Mouse (Mus musculus) heart, embryonic 12.5 days (tissue): ENCODE measurements around the gene Nrl. TPM values are rescaled to one million over a fixed set of nuclear protein-coding genes. Genes with fewer than 3 reads are reported as not detected.

Source experiments
- ATAC-seq: fragments of 200-750 bp; cut with Nextera tagmentation; 2 replicates; pipeline ENCODE4 v1.8.0; 2017; ENCODE audit warnings: moderate TSS enrichment, moderate library complexity; ENCODE audit not compliant: insufficient number of reproducible peaks, low FRiP score
- H3K27ac ChIP-seq: fragments of 300-500 bp; sonication (generic); 2 replicates; pipeline ENCODE4 v1.5.1; 2016; ENCODE audit warnings: mild to moderate bottlenecking, moderate library complexity; ENCODE audit not compliant: poor library complexity, severe bottlenecking
- H3K27me3 ChIP-seq: fragments of 300-500 bp; sonication (generic); replicated peaks from 2 replicates; pipeline ENCODE4 v1.6.1; 2016; ENCODE audit warnings: mild to moderate bottlenecking, moderate library complexity
- H3K36me3 ChIP-seq: fragments of 300-500 bp; sonication (generic); 2 replicates; pipeline ENCODE4 v1.6.1; 2016; ENCODE audit warnings: mild to moderate bottlenecking, moderate library complexity
- H3K4me1 ChIP-seq: fragments of 300-500 bp; sonication (generic); replicated peaks from 2 replicates; pipeline ENCODE4 v1.6.1; 2016; ENCODE audit warnings: mild to moderate bottlenecking
- H3K4me2 ChIP-seq: fragments of 300-500 bp; sonication (generic); 2 replicates; pipeline ENCODE4 v1.6.1; 2016; ENCODE audit warnings: mild to moderate bottlenecking, moderate library complexity
- H3K4me3 ChIP-seq: fragments of 300-500 bp; sonication (generic); 2 replicates; pipeline ENCODE4 v1.5.1; 2016; ENCODE audit warnings: mild to moderate bottlenecking
- H3K9ac ChIP-seq: fragments of 300-500 bp; sonication (generic); 2 replicates; pipeline ENCODE4 v1.6.1; 2016; ENCODE audit warnings: mild to moderate bottlenecking, moderate library complexity
- H3K9me3 ChIP-seq: fragments of 300-500 bp; sonication (generic); replicated peaks from 2 replicates; pipeline ENCODE4 v1.6.1; 2016; ENCODE audit warnings: mild to moderate bottlenecking, moderate library complexity
- WGBS: fragments of 180-500 bp; shearing (Covaris S2); methylation state at CpG from one replicate; pipeline ENCODE4 v1.1.7; 2016; 5-methylcytosine and 5-hydroxymethylcytosine counted together
- polyA plus RNA-seq: library from polyadenylated mRNA; unstranded; fragments of >200 nt; fragmentation: Nextera tagmentation; extraction: Ambion mirVana; gene quantifications from 2 replicates; pipeline ENCODE4 v1.2.1, GENCODE M21; 2016

Nrl gene
- polyA plus RNA-seq, 1 experiment from 2014 or later, result not detected

DNA sequence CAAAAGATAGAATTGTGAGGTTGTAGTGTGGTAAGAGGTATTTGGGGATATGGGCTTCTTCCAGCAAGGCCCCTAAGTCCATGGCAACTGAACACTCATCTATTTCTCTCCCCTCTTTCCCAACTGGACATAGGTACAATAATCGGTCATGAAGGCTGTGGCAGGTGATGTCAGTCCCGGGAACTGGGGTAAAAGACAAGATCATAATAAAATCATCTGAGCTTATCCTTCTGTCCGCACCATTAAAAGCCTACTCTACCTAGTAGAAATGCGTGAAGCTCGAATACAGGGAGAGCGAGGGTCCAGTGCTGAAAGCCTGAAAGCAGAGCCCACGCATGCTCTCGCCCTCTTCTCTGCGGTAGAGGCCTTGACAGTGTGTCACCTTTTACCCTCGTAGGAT, 45.2 kb downstream of the Nrl start:
- Histone ChIP-seq H3K9ac (no peak overlapping the region), H3K4me1 (0 out of 2 replicates have a peak, but pooled peaks cover 4% of the 10 kb centered on the region), H3K9me3 (no peaks in the 10 kb centered on the region), H3K4me3 (no peak overlapping the region), H3K27ac (no peak overlapping the region), H3K4me2 (no peak overlapping the region), H3K36me3 (peaks cover 15% of the 10 kb centered on the region), H3K27me3 (no peaks in the 10 kb centered on the region)
- 85% methylated on average over 10 of the region's 10 CpGs for WGBS
- ATAC-seq, result no peak

GRCm38 (mm10) chr14:55478651-55479599, 45.9 kb downstream of the Nrl start, which contains the start of gene Dhrs4:
TSS of gene Dhrs4 (plus strand) at chr14:55478758.
- H3K4me2 ChIP-seq, result peak within 1 kb of the TSS; percentile 70
- peak within 1 kb of the TSS; percentile 73 for H3K9ac ChIP-seq
- peak within 1 kb of the TSS; percentile 62 for H3K4me3 ChIP-seq
- no peaks in the 10 kb centered on the region for H3K9me3 ChIP-seq
- H3K27me3 ChIP-seq, result no peaks in the 10 kb centered on the region
- ATAC-seq, result peak; percentile 96
- WGBS, result 1% methylated on average over 38 of the region's 38 CpGs
- H3K36me3 ChIP-seq, result peaks cover 15% of the 10 kb centered on the region
- 0 out of 2 replicates have a peak, but pooled peaks cover 4% of the 10 kb centered on the region for H3K4me1 ChIP-seq
- peak within 1 kb of the TSS; percentile 63 for H3K27ac ChIP-seq

GRCm38 (mm10) chr14:55477829-55478228, 47.0 kb downstream of the Nrl start:
- Histone ChIP-seq H3K27me3 (no peaks in the 10 kb centered on the region), H3K36me3 (peaks cover 15% of the 10 kb centered on the region), H3K27ac (no peak overlapping the region), H3K4me3 (no peak overlapping the region), H3K9me3 (no peaks in the 10 kb centered on the region), H3K4me2 (peak overlapping the region; percentile 70; the same call in 1 of the 2 replicates), H3K4me1 (0 out of 2 replicates have a peak, but pooled peaks cover 4% of the 10 kb centered on the region), H3K9ac (no peak overlapping the region)
- WGBS, result 52% methylated on average over 5 of the region's 5 CpGs
- ATAC-seq, result no peak

- no peak overlapping the region for H3K9ac ChIP-seq
- H3K4me1 ChIP-seq, result 0 out of 2 replicates have a peak, but pooled peaks cover 4% of the 10 kb centered on the region
- no peak overlapping the region for H3K4me2 ChIP-seq
- ATAC-seq, result no peak
- H3K27ac ChIP-seq, result no peak overlapping the region
- no peaks in the 10 kb centered on the region for H3K27me3 ChIP-seq
- WGBS, result 100% methylated on average over 1 of the region's 1 CpGs
- H3K9me3 ChIP-seq, result no peaks in the 10 kb centered on the region
- H3K36me3 ChIP-seq, result peaks cover 15% of the 10 kb centered on the region
- H3K4me3 ChIP-seq, result no peak overlapping the region
These were observed 47.4 kb downstream of the Nrl start for GRCm38 (mm10) chr14:55477421-55477820.

GRCm38 (mm10) chr14:55475654-55476053, 49.1 kb downstream of the Nrl start:
- 55% methylated on average over 2 of the region's 2 CpGs for WGBS
- no peaks in the 10 kb centered on the region for H3K9me3 ChIP-seq
- no peak overlapping the region for H3K9ac ChIP-seq
- no peaks in the 10 kb centered on the region for H3K27me3 ChIP-seq
- 0 out of 2 replicates have a peak, but pooled peaks cover under 1% of the 10 kb centered on the region for H3K36me3 ChIP-seq
- no peak for ATAC-seq
- no peak overlapping the region for H3K4me3 ChIP-seq
- peaks cover 11% of the 10 kb centered on the region; the same call in 1 of the 2 replicates for H3K4me1 ChIP-seq
- no peak overlapping the region for H3K27ac ChIP-seq
- no peak overlapping the region for H3K4me2 ChIP-seq

DNA sequence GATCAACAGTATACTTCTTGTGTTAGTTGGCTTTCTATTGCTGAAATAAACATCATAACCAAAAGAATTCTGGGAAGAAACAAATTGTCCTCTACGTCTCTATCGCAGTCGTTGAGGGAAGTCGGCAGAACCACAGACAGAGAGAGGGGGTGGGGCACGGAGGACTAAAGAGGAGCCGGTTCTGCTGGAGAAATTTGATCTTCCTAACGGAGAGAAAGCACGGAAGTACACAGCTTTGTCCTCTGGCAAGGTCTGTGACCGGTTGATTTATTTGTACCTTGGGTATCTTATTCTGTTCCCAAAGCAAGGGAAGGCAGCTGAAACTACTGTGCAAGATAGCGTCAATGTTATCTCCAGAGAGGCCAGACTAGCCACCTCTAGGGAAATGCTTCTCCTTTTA, 54.0 kb downstream of the Nrl start:
- H3K4me3 ChIP-seq, result no peak overlapping the region
- no peak overlapping the region for H3K27ac ChIP-seq
- no peaks in the 10 kb centered on the region for H3K9me3 ChIP-seq
- WGBS, result 3% methylated on average over 10 of the region's 10 CpGs
- H3K4me2 ChIP-seq, result peak overlapping the region; percentile 51
- H3K9ac ChIP-seq, result no peak overlapping the region
- no peaks in the 10 kb centered on the region for H3K36me3 ChIP-seq
- peaks cover under 1% of the 10 kb centered on the region; the same call in 1 of the 2 replicates for H3K27me3 ChIP-seq
- ATAC-seq, result no peak
- peaks cover 14% of the 10 kb centered on the region; the same call in 1 of the 2 replicates for H3K4me1 ChIP-seq

DNA sequence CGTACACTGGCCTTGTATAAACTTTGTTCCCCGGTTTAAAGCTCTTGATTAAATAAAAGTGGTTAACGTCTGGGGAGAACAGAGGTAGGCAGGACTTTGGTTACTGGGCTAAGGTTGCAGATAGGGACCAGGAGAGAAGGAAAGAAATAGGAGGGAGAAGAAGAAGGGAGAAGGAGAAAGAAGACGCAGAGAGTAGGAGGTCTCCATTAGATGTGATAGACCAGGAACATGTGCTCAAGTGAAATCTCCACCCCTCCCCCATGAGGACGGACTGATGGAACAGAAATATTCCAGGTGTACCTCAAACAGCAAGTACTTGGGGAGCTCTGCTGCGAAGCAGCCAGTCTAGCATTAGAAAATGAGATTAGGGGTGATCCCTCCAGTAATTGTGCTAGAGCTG, 55.0 kb downstream of the Nrl start:
- WGBS, result 84% methylated on average over 6 of the region's 6 CpGs
- no peak overlapping the region for H3K9ac ChIP-seq
- no peak overlapping the region for H3K27ac ChIP-seq
- no peak overlapping the region for H3K4me2 ChIP-seq
- peaks cover 10% of the 10 kb centered on the region; the same call in 1 of the 2 replicates for H3K4me1 ChIP-seq
- H3K9me3 ChIP-seq, result no peaks in the 10 kb centered on the region
- H3K4me3 ChIP-seq, result no peak overlapping the region
- ATAC-seq, result no peak
- peaks cover 4% of the 10 kb centered on the region; the same call in 1 of the 2 replicates for H3K27me3 ChIP-seq
- no peaks in the 10 kb centered on the region for H3K36me3 ChIP-seq

GRCm38 (mm10) chr14:55469041-55469440, 55.7 kb downstream of the Nrl start:
- Histone ChIP-seq H3K9me3 (no peaks in the 10 kb centered on the region), H3K36me3 (no peaks in the 10 kb centered on the region), H3K9ac (no peak overlapping the region), H3K4me3 (no peak overlapping the region), H3K27me3 (peaks cover 4% of the 10 kb centered on the region; the same call in 1 of the 2 replicates), H3K4me2 (no peak overlapping the region), H3K27ac (no peak overlapping the region), H3K4me1 (peaks cover 10% of the 10 kb centered on the region; the same call in 1 of the 2 replicates)
- 67% methylated on average over 2 of the region's 2 CpGs for WGBS
- no peak for ATAC-seq

Other genes with a start within 250 kb of the Nrl start
- gene Dhrs4, start 46.2 kb downstream of the Nrl start, polyA plus RNA-seq, result 63.3 and 64.5 TPM in 2 replicates
- gene Carmil3, start 34.3 kb downstream of the Nrl start, polyA plus RNA-seq, result 2.4 and 2.6 TPM in 2 replicates
- 0.30 and 0.59 TPM in 2 replicates for gene Cpne6, start 14.5 kb downstream of the Nrl start, polyA plus RNA-seq
- 38.8 and 43.0 TPM in 2 replicates for gene Pck2, start 15.3 kb upstream of the Nrl start, polyA plus RNA-seq
- gene Dcaf11, start 35.0 kb upstream of the Nrl start, polyA plus RNA-seq, result 73.2 and 78.7 TPM in 2 replicates
- 0.96 TPM in 1 of 2 replicates, not detected in the other for gene A730061H03Rik, start 35.4 kb upstream of the Nrl start, polyA plus RNA-seq
- 114 and 118 TPM in 2 replicates for gene Fitm1, start 50.6 kb upstream of the Nrl start, polyA plus RNA-seq
- gene Psme1, start 53.1 kb upstream of the Nrl start, polyA plus RNA-seq, result 211 and 212 TPM in 2 replicates
- gene Emc9, start 60.3 kb upstream of the Nrl start, polyA plus RNA-seq, result 16.3 and 21.5 TPM in 2 replicates
- gene Psme2, start 66.1 kb upstream of the Nrl start, polyA plus RNA-seq, result 200 and 213 TPM in 2 replicates
- gene Rnf31, start 66.7 kb upstream of the Nrl start, polyA plus RNA-seq, result 16.4 and 16.8 TPM in 2 replicates
- gene Irf9, start 78.6 kb upstream of the Nrl start, polyA plus RNA-seq, result 8.7 and 9.4 TPM in 2 replicates
- 16.5 and 17.5 TPM in 2 replicates for gene Rec8, start 93.1 kb upstream of the Nrl start, polyA plus RNA-seq
- gene Ipo4, start 111.0 kb upstream of the Nrl start, polyA plus RNA-seq, result 66.1 and 68.4 TPM in 2 replicates
- 3.4 and 5.2 TPM in 2 replicates for gene Gm49378, start 112.9 kb upstream of the Nrl start, polyA plus RNA-seq
- gene Tm9sf1, start 118.8 kb upstream of the Nrl start, polyA plus RNA-seq, result 86.2 and 92.6 TPM in 2 replicates
- gene Tssk4, start 125.2 kb upstream of the Nrl start, polyA plus RNA-seq, result 0.45 and 0.60 TPM in 2 replicates
- gene Mdp1, start 135.5 kb upstream of the Nrl start, polyA plus RNA-seq, result 74.1 and 76.7 TPM in 2 replicates
- 39.8 and 44.6 TPM in 2 replicates for gene Gmpr2, start 147.0 kb upstream of the Nrl start, polyA plus RNA-seq
- 457 and 491 TPM in 2 replicates for gene Nedd8, start 147.1 kb upstream of the Nrl start, polyA plus RNA-seq
- 36.1 and 37.6 TPM in 2 replicates for gene Tinf2, start 156.8 kb upstream of the Nrl start, polyA plus RNA-seq
- gene Tgm1, start 188.9 kb upstream of the Nrl start, polyA plus RNA-seq, result 0.27 and 0.70 TPM in 2 replicates
- 20.9 and 24.4 TPM in 2 replicates for gene Rabggta, start 197.3 kb upstream of the Nrl start, polyA plus RNA-seq
- 59.2 and 60.8 TPM in 2 replicates for gene Dhrs1, start 220.7 kb upstream of the Nrl start, polyA plus RNA-seq
- 27.7 and 30.6 TPM in 2 replicates for gene Nop9, start 220.7 kb upstream of the Nrl start, polyA plus RNA-seq
- 1.0 and 1.2 TPM in 2 replicates for gene Cideb, start 233.5 kb upstream of the Nrl start, polyA plus RNA-seq
- gene Ltb4r2, start 236.4 kb upstream of the Nrl start, polyA plus RNA-seq, result 0.49 and 0.54 TPM in 2 replicates
- 0.49 and 0.76 TPM in 2 replicates for gene Ltb4r1, start 241.0 kb upstream of the Nrl start, polyA plus RNA-seq